ENCODE assay signal across 11 mouse cellular contexts in genomic region chr7:4654221-4654620, GRCm38 (mm10). TPM values are rescaled to one million over a fixed set of nuclear protein-coding genes. Genes with fewer than 3 reads are reported as not detected.
DNase-seq lines count a peak whose midpoint lies in the region; ATAC-seq and TF ChIP-seq lines count a peak whose summit lies in the region.
"Had no signal": no experiment of that assay in that cellular context is flagged by ENCODE, and none has a peak within 500 bp of the region (broad histone marks: within the 10 kb centered on the region; RNA-seq: fewer than 3 reads in every experiment).

No protein-coding gene starts in this region.

- no peak for ATAC-seq in intestine, embryonic 14.5 days (replicated peaks; ENCODE audit: low FRiP score, low TSS enrichment, low read depth)
- ATAC-seq in intestine, embryonic 15.5 days: no peak
- no peak for ATAC-seq in liver, embryonic 12.5 days
- no peak for ATAC-seq in CD4-positive, CD25-positive, alpha-beta regulatory T cell, adult 4 months

- no peaks in the 10 kb centered on the region for H3K27me3 ChIP-seq in intestine, embryonic 14.5 days (replicated peaks; ENCODE audit: control insufficient read depth, insufficient read depth, low read length)
- H3K27me3 ChIP-seq in intestine, embryonic 15.5 days (replicated peaks): no peaks in the 10 kb centered on the region
- H3K27me3 ChIP-seq in thymus, adult 2 months (ENCODE audit: control insufficient read depth, insufficient read depth, low read length): no peaks in the 10 kb centered on the region
- no peaks in the 10 kb centered on the region for H3K27me3 ChIP-seq in liver, embryonic 12.5 days (replicated peaks)

- H3K4me2 ChIP-seq in intestine, embryonic 14.5 days (ENCODE audit: low read length): no peak overlapping the region
- H3K4me2 ChIP-seq in intestine, embryonic 15.5 days (replicated peaks): no peak overlapping the region
- peak overlapping the region; percentile 90 for H3K4me2 ChIP-seq in liver, embryonic 12.5 days

- H3K27ac ChIP-seq in intestine, embryonic 14.5 days (ENCODE audit: low read depth): 0 out of 2 replicates have a peak overlapping the region, but pooled peaks have one; percentile 29
- no peak overlapping the region for H3K27ac ChIP-seq in intestine, embryonic 15.5 days
- peak overlapping the region; percentile 100 for H3K27ac ChIP-seq in thymus, adult 2 months (ENCODE audit: control insufficient read depth, insufficient read depth, low read length)
- peak overlapping the region; percentile 79 for H3K27ac ChIP-seq in liver, embryonic 12.5 days

- no peak overlapping the region for H3K4me3 ChIP-seq in intestine, embryonic 14.5 days (ENCODE audit: low read depth, low read length)
- H3K4me3 ChIP-seq in intestine, embryonic 15.5 days (replicated peaks): no peak overlapping the region
- peak overlapping the region; percentile 38 for H3K4me3 ChIP-seq in thymus, adult 2 months (ENCODE audit: control insufficient read depth, insufficient read depth, low read length)
- peak overlapping the region; percentile 8 for H3K4me3 ChIP-seq in liver, embryonic 12.5 days

- TF ChIP-seq POLR2A in thymus, adult 2 months (IDR thresholded peaks at IDR 0.05; ENCODE audit: control insufficient read depth, extremely low read depth, insufficient read depth, low read length, poor library complexity): no peak

- no peak overlapping the region for H3K9ac ChIP-seq in intestine, embryonic 14.5 days (ENCODE audit: low read length)
- H3K9ac ChIP-seq in intestine, embryonic 15.5 days: no peak overlapping the region
- peak overlapping the region; percentile 49 for H3K9ac ChIP-seq in liver, embryonic 12.5 days

- H3K9me3 ChIP-seq in intestine, embryonic 14.5 days (ENCODE audit: control insufficient read depth, low read length): no peaks in the 10 kb centered on the region
- no peaks in the 10 kb centered on the region for H3K9me3 ChIP-seq in intestine, embryonic 15.5 days
- no peaks in the 10 kb centered on the region for H3K9me3 ChIP-seq in liver, embryonic 12.5 days (replicated peaks)

- H3K36me3 ChIP-seq in intestine, embryonic 14.5 days (ENCODE audit: control insufficient read depth, insufficient read depth, low read length): 0 out of 2 replicates have a peak, but pooled peaks cover 7% of the 10 kb centered on the region
- H3K36me3 ChIP-seq in intestine, embryonic 15.5 days: 0 out of 2 replicates have a peak, but pooled peaks cover 3% of the 10 kb centered on the region
- no peaks in the 10 kb centered on the region for H3K36me3 ChIP-seq in thymus, adult 2 months (ENCODE audit: control insufficient read depth, insufficient read depth, low read length)
- H3K36me3 ChIP-seq in liver, embryonic 12.5 days: peaks cover 40% of the 10 kb centered on the region

- no peak for DNase-seq in intestine, embryonic 14.5 days (ENCODE audit: low spot score)
- DNase-seq in thymus, adult 2 months: peak; percentile 37
- no peak for DNase-seq in thymus, adult 18-20 months
- no peak for DNase-seq in adrenal gland, postnatal 10 days
- DNase-seq: adrenal gland, postnatal 25 days; cerebellum, postnatal 36 days; right cerebral cortex, postnatal 25 days had no signal

- no peak for TF ChIP-seq CTCF in thymus, adult 2 months (IDR thresholded peaks at IDR 0.05; ENCODE audit: borderline replicate concordance, control insufficient read depth, extremely low read depth, insufficient read depth, low read length, poor library complexity)

- H3K4me1 ChIP-seq in intestine, embryonic 14.5 days (replicated peaks; ENCODE audit: control insufficient read depth, insufficient read depth, low read length): peaks cover 37% of the 10 kb centered on the region
- peaks cover 34% of the 10 kb centered on the region for H3K4me1 ChIP-seq in intestine, embryonic 15.5 days (replicated peaks)
- peaks cover 35% of the 10 kb centered on the region for H3K4me1 ChIP-seq in thymus, adult 2 months (replicated peaks; ENCODE audit: control insufficient read depth, insufficient read depth, low read length)
- H3K4me1 ChIP-seq in liver, embryonic 12.5 days: peaks cover 67% of the 10 kb centered on the region

- 92% methylated on average over 2 of the region's 2 CpGs for WGBS in intestine, embryonic 14.5 days
- WGBS in intestine, embryonic 15.5 days: 81% methylated on average over 2 of the region's 2 CpGs
- 11% methylated on average over 2 of the region's 2 CpGs for WGBS in thymus, adult 2 months
- WGBS in liver, embryonic 12.5 days (ENCODE audit: insufficient replicate concordance): 23% methylated on average over 2 of the region's 2 CpGs

RNA-seq across cellular contexts. Expression of gene Ppp6r1, which starts 4.6 kb away (rescaled TPM):
- polyA plus RNA-seq in intestine, embryonic 14.5 days (2014; fragmentation: Nextera tagmentation; extraction: Ambion mirVana): 7.3 and 8.5 TPM in 2 replicates
- 8.1 and 9.0 TPM in 2 replicates for polyA plus RNA-seq in intestine, embryonic 15.5 days (2015; fragmentation: Nextera tagmentation; extraction: Ambion mirVana)
- 419 and 475 TPM in 2 replicates for polyA plus RNA-seq in thymus, adult 2 months (2012; rRNA removed)
- polyA plus RNA-seq in liver, embryonic 12.5 days (2016; fragmentation: Nextera tagmentation; extraction: Ambion mirVana): 12.0 and 12.7 TPM in 2 replicates
- polyA plus RNA-seq in CD4-positive, CD25-positive, alpha-beta regulatory T cell, adult 4 months (2017; shearing (Covaris generic)): 1 to 10 TPM; 6.7 to 9.1 TPM
- total RNA-seq in adrenal gland, postnatal 10 days (2021): 10 to 100 TPM; 74.0 to 83.3 TPM

RNA-seq across cellular contexts. Expression of gene Tmem86b, which starts 23.0 kb away (rescaled TPM):
- polyA plus RNA-seq in intestine, embryonic 14.5 days (2014; fragmentation: Nextera tagmentation; extraction: Ambion mirVana): 2.5 and 3.8 TPM in 2 replicates
- 9.1 and 11.7 TPM in 2 replicates for polyA plus RNA-seq in intestine, embryonic 15.5 days (2015; fragmentation: Nextera tagmentation; extraction: Ambion mirVana)
- 103 and 113 TPM in 2 replicates for polyA plus RNA-seq in thymus, adult 2 months (2012; rRNA removed)
- 25.7 and 26.1 TPM in 2 replicates for polyA plus RNA-seq in liver, embryonic 12.5 days (2016; fragmentation: Nextera tagmentation; extraction: Ambion mirVana)
- 1 to 10 TPM; 2.9 to 4.2 TPM for polyA plus RNA-seq in CD4-positive, CD25-positive, alpha-beta regulatory T cell, adult 4 months (2017; shearing (Covaris generic))
- 10 to 100 TPM; 12.7 to 14.7 TPM for total RNA-seq in adrenal gland, postnatal 10 days (2021)

RNA-seq across cellular contexts. Expression of gene Hspbp1, which starts 30.6 kb away (rescaled TPM):
- polyA plus RNA-seq in intestine, embryonic 14.5 days (2014; fragmentation: Nextera tagmentation; extraction: Ambion mirVana): 102 and 105 TPM in 2 replicates
- 92.4 and 98.2 TPM in 2 replicates for polyA plus RNA-seq in intestine, embryonic 15.5 days (2015; fragmentation: Nextera tagmentation; extraction: Ambion mirVana)
- polyA plus RNA-seq in thymus, adult 2 months (2012; rRNA removed): 53.0 and 55.4 TPM in 2 replicates
- 90.8 and 95.6 TPM in 2 replicates for polyA plus RNA-seq in liver, embryonic 12.5 days (2016; fragmentation: Nextera tagmentation; extraction: Ambion mirVana)
- polyA plus RNA-seq in CD4-positive, CD25-positive, alpha-beta regulatory T cell, adult 4 months (2017; shearing (Covaris generic)): 10 to 100 TPM; 45.4 to 48.2 TPM
- 10 to 100 TPM; 36.1 to 36.7 TPM for total RNA-seq in adrenal gland, postnatal 10 days (2021)

RNA-seq across cellular contexts. Expression of gene Brsk1, which starts 36.2 kb away (rescaled TPM):
- polyA plus RNA-seq in intestine, embryonic 14.5 days (2014; fragmentation: Nextera tagmentation; extraction: Ambion mirVana): 1.7 and 1.9 TPM in 2 replicates
- polyA plus RNA-seq in intestine, embryonic 15.5 days (2015; fragmentation: Nextera tagmentation; extraction: Ambion mirVana): 0.63 and 1.1 TPM in 2 replicates
- polyA plus RNA-seq in thymus, adult 2 months (2012; rRNA removed): 0.71 and 0.84 TPM in 2 replicates
- polyA plus RNA-seq in liver, embryonic 12.5 days (2016; fragmentation: Nextera tagmentation; extraction: Ambion mirVana): 0.19 and 0.29 TPM in 2 replicates
- polyA plus RNA-seq in CD4-positive, CD25-positive, alpha-beta regulatory T cell, adult 4 months (2017; shearing (Covaris generic)): not detected
- total RNA-seq in adrenal gland, postnatal 10 days (2021): 10 to 100 TPM in 1 of 2 experiments, 1 to 10 TPM in 1; 7.5 to 11.8 TPM

RNA-seq across cellular contexts. Expression of gene Ptprh, which starts 50.4 kb away (rescaled TPM):
- polyA plus RNA-seq in intestine, embryonic 14.5 days (2014; fragmentation: Nextera tagmentation; extraction: Ambion mirVana): not detected in 2 replicates
- 1.1 and 1.6 TPM in 2 replicates for polyA plus RNA-seq in intestine, embryonic 15.5 days (2015; fragmentation: Nextera tagmentation; extraction: Ambion mirVana)
- polyA plus RNA-seq in thymus, adult 2 months (2012; rRNA removed): 0.11 and 0.15 TPM in 2 replicates
- polyA plus RNA-seq in liver, embryonic 12.5 days (2016; fragmentation: Nextera tagmentation; extraction: Ambion mirVana): not detected in 2 replicates
- polyA plus RNA-seq in CD4-positive, CD25-positive, alpha-beta regulatory T cell, adult 4 months (2017; shearing (Covaris generic)): not detected
- total RNA-seq in adrenal gland, postnatal 10 days (2021): not detected
- total RNA-seq: adrenal gland, postnatal 25 days; heart, postnatal 10 days had no signal

Comparison
In these comparisons a context has a peak if more than half of its experiments do, and no peak if none do; other contexts are left out.
1. H3K4me3 ChIP-seq: peak in thymus, adult 2 months (single experiment) and liver, embryonic 12.5 days (single experiment); none in intestine, embryonic 14.5 days (single experiment) and intestine, embryonic 15.5 days (single experiment).
2. RNA of gene Ppp6r1, which starts 4.6 kb away (polyA plus RNA-seq): 419 to 475 TPM in thymus, adult 2 months; 12.0 to 12.7 TPM in liver, embryonic 12.5 days, 6.7 to 9.1 TPM in CD4-positive, CD25-positive, alpha-beta regulatory T cell, adult 4 months, 7.3 to 8.5 TPM in intestine, embryonic 14.5 days and 8.1 to 9.0 TPM in intestine, embryonic 15.5 days; every median in the first group is over 10 times any median in the second.